Mouse (Mus musculus) CH12.LX (cell line): ENCODE measurements around the gene Prune2. TPM values are rescaled to one million over a fixed set of nuclear protein-coding genes. Genes with fewer than 3 reads are reported as not detected.
A peak's percentile ranks its signal among the peaks of the same experiment; 100 is the strongest.

Experiments
- DNase-seq: peaks from one replicate; pipeline ENCODE4 v3.0.0-alpha.2; 2013; ENCODE audit errors: extremely low read depth
- H3K27ac ChIP-seq: 2 replicates; pipeline ENCODE4 v1.5.1; 2012; ENCODE audit warnings: low read depth, mild to moderate bottlenecking, control low read depth, moderate library complexity; ENCODE audit not compliant: insufficient read depth
- H3K27me3 ChIP-seq: replicated peaks from 2 replicates; pipeline ENCODE3; 2012; ENCODE audit warnings: inconsistent platforms
- H3K36me3 ChIP-seq, 2 experiments: replicated peaks in 1 of 2; 2 replicates each; pipeline versions ENCODE3 to v1.6.1; 2012; ENCODE audit warnings: inconsistent platforms in 1 of 2, low read length in 1 of 2, mild to moderate bottlenecking in 1 of 2, mixed read lengths in 1 of 2, moderate library complexity in 1 of 2; ENCODE audit not compliant: control insufficient read depth in 1 of 2, insufficient read depth in 1 of 2
- H3K4me1 ChIP-seq, 2 experiments: 2 replicates each; pipeline ENCODE4 v1.6.1; 2012; ENCODE audit warnings: inconsistent platforms in 1 of 2, moderate library complexity in 1 of 2; ENCODE audit not compliant: insufficient read depth in 2 of 2, control insufficient read depth in 1 of 2
- H3K4me2 ChIP-seq: 2 replicates; pipeline ENCODE4 v1.6.1; 2012; ENCODE audit warnings: low read depth, mild to moderate bottlenecking, control low read depth; ENCODE audit not compliant: poor library complexity, insufficient read depth, severe bottlenecking
- H3K4me3 ChIP-seq, 3 experiments: fragments of 150-350 bp in 1 of 3; sonication (generic) in 1 of 3; replicated peaks in 1 of 3; 2 replicates each; pipeline versions ENCODE3 to v1.5.1; 2011 to 2012; ENCODE audit warnings: low read depth in 2 of 3, low read length in 2 of 3, mild to moderate bottlenecking in 2 of 3, moderate library complexity in 2 of 3, control low read depth in 1 of 3, improper control_type of control experiment in 1 of 3, inconsistent platforms in 1 of 3, mixed read lengths in 1 of 3; ENCODE audit not compliant: poor library complexity in 1 of 3
- H3K79me2 ChIP-seq: replicated peaks from 2 replicates; pipeline ENCODE4 v1.6.1; 2012; ENCODE audit warnings: mild to moderate bottlenecking, moderate library complexity; ENCODE audit not compliant: control insufficient read depth, poor library complexity, insufficient read depth, severe bottlenecking; ENCODE audit errors: extremely low read depth
- H3K9ac ChIP-seq: 2 replicates; pipeline ENCODE4 v1.6.1; 2012; ENCODE audit warnings: low read depth, mild to moderate bottlenecking, control low read depth, moderate library complexity; ENCODE audit not compliant: insufficient read depth
- H3K9me3 ChIP-seq: replicated peaks from 2 replicates; pipeline ENCODE3; 2012; ENCODE audit warnings: low read length, inconsistent platforms, mixed read lengths
- BHLHE40 ChIP-seq: IDR thresholded peaks from 2 replicates; pipeline ENCODE4 v1.6.1; 2011; ENCODE audit warnings: mild to moderate bottlenecking, low read depth, low read length, improper control_type of control experiment
- CHD2 ChIP-seq: IDR thresholded peaks from 2 replicates; pipeline ENCODE4 v1.6.1; 2011; ENCODE audit warnings: low read length, improper control_type of control experiment
- CTCF ChIP-seq, 2 experiments: IDR thresholded peaks in 1 of 2; conservative IDR thresholded peaks in 1 of 2; 2 replicates each; pipeline ENCODE4 v1.5.1; 2011 to 2012; ENCODE audit warnings: low read depth in 2 of 2, low read length in 2 of 2, improper control_type of control experiment in 1 of 2, inconsistent platforms in 1 of 2, mild to moderate bottlenecking in 1 of 2, moderate library complexity in 1 of 2
- E2F4 ChIP-seq: IDR thresholded peaks from 2 replicates; pipeline ENCODE4 v1.6.1; 2011; ENCODE audit warnings: low read depth, low read length, improper control_type of control experiment; ENCODE audit not compliant: insufficient replicate concordance
- ETS1 ChIP-seq: conservative IDR thresholded peaks from 2 replicates; pipeline ENCODE4 v1.6.1; 2012; ENCODE audit warnings: low read depth, mild to moderate bottlenecking, inconsistent platforms, low read length, improper control_type of control experiment, moderate library complexity
- GABPA ChIP-seq: IDR thresholded peaks from 2 replicates; pipeline ENCODE4 v1.6.1; 2012; ENCODE audit warnings: low read depth, low read length, improper control_type of control experiment, inconsistent platforms; ENCODE audit not compliant: insufficient replicate concordance
- HCFC1 ChIP-seq: IDR thresholded peaks from 2 replicates; pipeline ENCODE4 v1.6.1; 2012; ENCODE audit warnings: low read depth, mild to moderate bottlenecking, inconsistent platforms, low read length, improper control_type of control experiment
- IRF4 ChIP-seq: IDR thresholded peaks from 2 replicates; pipeline ENCODE4 v1.6.1; 2014; ENCODE audit warnings: low read depth, mild to moderate bottlenecking, inconsistent platforms, low read length, improper control_type of control experiment
- JUN ChIP-seq: IDR thresholded peaks from 2 replicates; pipeline ENCODE4 v1.6.1; 2011; ENCODE audit warnings: low read depth, mild to moderate bottlenecking, low read length, improper control_type of control experiment, moderate library complexity; ENCODE audit not compliant: insufficient read depth
- KAT2A ChIP-seq: IDR thresholded peaks from 2 replicates; pipeline ENCODE4 v1.6.1; 2012; ENCODE audit warnings: low read length, improper control_type of control experiment, inconsistent platforms; ENCODE audit not compliant: insufficient replicate concordance
- MAFK ChIP-seq: IDR thresholded peaks from 2 replicates; pipeline ENCODE4 v1.6.1; 2011; ENCODE audit warnings: low read length, improper control_type of control experiment; ENCODE audit not compliant: insufficient replicate concordance
- MAX ChIP-seq: IDR thresholded peaks from 2 replicates; pipeline ENCODE4 v1.6.1; 2011; ENCODE audit warnings: low read length, improper control_type of control experiment
- MAZ ChIP-seq: IDR thresholded peaks from 2 replicates; pipeline ENCODE4 v1.6.1; 2012; ENCODE audit warnings: low read depth, mild to moderate bottlenecking, inconsistent platforms, low read length, improper control_type of control experiment, moderate library complexity
- MXI1 ChIP-seq: IDR thresholded peaks from 2 replicates; pipeline ENCODE4 v1.6.1; 2011; ENCODE audit warnings: mild to moderate bottlenecking, low read depth, low read length, improper control_type of control experiment
- NELFE ChIP-seq: IDR thresholded peaks from 2 replicates; pipeline ENCODE4 v1.6.1; 2011; ENCODE audit warnings: low read depth, low read length, improper control_type of control experiment
- NRF1 ChIP-seq: IDR thresholded peaks from 2 replicates; pipeline ENCODE4 v1.6.1; 2014; ENCODE audit warnings: low read depth, mild to moderate bottlenecking, inconsistent platforms, low read length, improper control_type of control experiment, moderate library complexity
- PAX5 ChIP-seq: IDR thresholded peaks from 2 replicates; pipeline ENCODE4 v1.6.1; 2012; ENCODE audit warnings: low read length, inconsistent platforms, mixed read lengths
- POLR2A ChIP-seq: IDR thresholded peaks from 2 replicates; pipeline ENCODE4 v1.6.1; 2011; ENCODE audit warnings: low read depth, mild to moderate bottlenecking, improper control_type of control experiment, low read length
- POLR2AphosphoS2 ChIP-seq: IDR thresholded peaks from 2 replicates; pipeline ENCODE4 v1.6.1; 2011; ENCODE audit warnings: low read depth, low read length, improper control_type of control experiment
- RCOR1 ChIP-seq: conservative IDR thresholded peaks from 2 replicates; pipeline ENCODE4 v1.6.1; 2012; ENCODE audit warnings: low read depth, mild to moderate bottlenecking, inconsistent platforms, low read length, improper control_type of control experiment
- TBP ChIP-seq: conservative IDR thresholded peaks from 2 replicates; pipeline ENCODE4 v1.6.1; 2011; ENCODE audit warnings: low read depth, low read length, improper control_type of control experiment
- TCF12 ChIP-seq: IDR thresholded peaks from 2 replicates; pipeline ENCODE4 v1.6.1; 2014; ENCODE audit warnings: low read depth, mild to moderate bottlenecking, inconsistent platforms, low read length, improper control_type of control experiment
- USF1 ChIP-seq: IDR thresholded peaks from 2 replicates; pipeline ENCODE4 v1.6.1; 2014; ENCODE audit warnings: low read depth, mild to moderate bottlenecking, inconsistent platforms, low read length, improper control_type of control experiment
- ZKSCAN1 ChIP-seq: IDR thresholded peaks from 2 replicates; pipeline ENCODE4 v1.6.1; 2012; ENCODE audit warnings: low read depth, inconsistent platforms, low read length, improper control_type of control experiment, borderline replicate concordance
- ZMIZ1 ChIP-seq: IDR thresholded peaks from 2 replicates; pipeline ENCODE4 v1.6.1; 2012; ENCODE audit warnings: low read depth, mild to moderate bottlenecking, inconsistent platforms, low read length, improper control_type of control experiment
- ZNF384 ChIP-seq: IDR thresholded peaks from 2 replicates; pipeline ENCODE4 v1.6.1; 2012; ENCODE audit warnings: low read depth, low read length, improper control_type of control experiment, inconsistent platforms
- dilution Hi-C: fragments of 300-500 bp; cut with MboI; formaldehyde crosslinking; loops from 2 replicates; pipeline ENCODE4 v1.14.3; 2020; ENCODE audit warnings: low sequenced_read_pairs; ENCODE audit not compliant: extremely low pct_unique_long_range_greater_than_20kb, extremely low pct_ligation_motif_present
- in situ Hi-C: fragments of 300-500 bp; cut with MboI; formaldehyde crosslinking; loops from 3 replicates; pipeline ENCODE4 v1.14.3; 2019; ENCODE audit warnings: low sequenced_read_pairs, low pct_ligation_motif_present, low pct_unique_long_range_greater_than_20kb, mixed read lengths
- polyA plus RNA-seq: library from polyadenylated mRNA; unstranded; fragments of >175 nt; gene quantifications from 2 replicates; pipeline ENCODE4 v1.2.1, GENCODE M21; 2012; ENCODE audit warnings: low read depth; ENCODE audit not compliant: insufficient read length
- total RNA-seq, 2 experiments: library from RNA; depleted of rRNA; stranded (reverse); fragments of 300-350 nt in 1 of 2; fragments of >200 nt in 1 of 2; gene quantifications; 2 replicates each; pipeline ENCODE4 v1.2.3; 2012 to 2014

Prune2 gene
- total and polyA plus RNA-seq, 3 experiments = 0.04 to 1.7 (median 0.21) TPM

DNA sequence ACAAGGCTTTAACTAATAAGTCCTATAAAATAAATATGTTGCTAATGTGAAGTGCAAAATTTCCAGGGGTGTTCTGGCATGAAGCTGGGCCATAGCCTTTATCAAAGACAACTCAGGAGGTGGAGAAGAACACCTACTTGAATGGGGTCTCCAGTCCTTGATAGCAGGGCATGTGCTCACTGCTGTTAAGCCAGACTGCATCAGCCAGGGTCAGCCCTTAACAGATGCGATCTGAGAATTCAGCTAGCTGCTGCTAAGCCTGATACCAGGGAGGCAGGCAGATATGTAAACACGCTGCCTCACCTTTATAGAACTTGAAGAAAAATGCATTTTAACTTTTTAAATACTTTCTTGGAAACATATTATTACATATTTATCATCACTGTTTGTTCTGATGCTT lies 57.2 kb downstream of the Prune2 start:
- dilution Hi-C loops (no loop called here), in situ Hi-C loops (loop anchor here (10.0 kb wide), 1 partner anchor 108 kb away; no protein-coding TSS in a partner anchor)
- no peaks in the 10 kb centered on the region for H3K36me3 ChIP-seq
- no peak overlapping the region for H3K27ac ChIP-seq
- H3K27me3 ChIP-seq = no peaks in the 10 kb centered on the region
- DNase-seq = no peak
- no peaks in the 10 kb centered on the region for H3K4me1 ChIP-seq
- H3K4me3 ChIP-seq = no peak overlapping the region
- no peak overlapping the region for H3K4me2 ChIP-seq
- TF ChIP-seq RCOR1 = no peak
- TF ChIP-seq ZKSCAN1 = no peak
- TF ChIP-seq ETS1 = no peak
- TF ChIP-seq CHD2 = no peak
- no peak for TF ChIP-seq E2F4
- TF ChIP-seq MAX = no peak
- no peak for TF ChIP-seq MXI1
- TF ChIP-seq KAT2A = no peak
- no peak for TF ChIP-seq ZMIZ1
- no peak for TF ChIP-seq MAZ
- no peak for TF ChIP-seq TCF12
- TF ChIP-seq USF1 = no peak
- TF ChIP-seq TBP = no peak
- TF ChIP-seq CTCF (conservative IDR thresholded peaks at IDR 0.05 in 1 of 2, IDR thresholded peaks at IDR 0.05 in 1 of 2; ENCODE audit: low read depth in 2 of 2, low read length in 2 of 2) = no peak
- TF ChIP-seq POLR2A = no peak
- no peak for TF ChIP-seq JUN
- TF ChIP-seq MAFK = no peak
- TF ChIP-seq POLR2AphosphoS2 = no peak
- no peak for TF ChIP-seq NRF1
- no peaks in the 10 kb centered on the region for H3K79me2 ChIP-seq
- H3K9me3 ChIP-seq = no peaks in the 10 kb centered on the region
- no peak overlapping the region for H3K9ac ChIP-seq

GRCm38 (mm10) chr19:17014337-17015124 lies 58.6 kb downstream of the Prune2 start:
- no peak overlapping the region for H3K9ac ChIP-seq
- H3K9me3 ChIP-seq = no peaks in the 10 kb centered on the region
- in situ Hi-C loops (loop anchor here (10.0 kb wide), 1 partner anchor 110 kb away; no protein-coding TSS in a partner anchor), dilution Hi-C loops (no loop called here)
- H3K27ac ChIP-seq = no peak overlapping the region
- H3K4me2 ChIP-seq = no peak overlapping the region
- no peaks in the 10 kb centered on the region for H3K36me3 ChIP-seq
- no peaks in the 10 kb centered on the region for H3K79me2 ChIP-seq
- H3K4me3 ChIP-seq = no peak overlapping the region
- no peaks in the 10 kb centered on the region for H3K4me1 ChIP-seq
- DNase-seq = no peak
- TF ChIP-seq MAFK (0 out of 2 replicates have a peak, but pooled peaks have one; percentile 7), MXI1 (no peak), IRF4 (no peak), USF1 (no peak), CTCF (conservative IDR thresholded peaks at IDR 0.05 in 1 of 2, IDR thresholded peaks at IDR 0.05 in 1 of 2; ENCODE audit: low read depth in 2 of 2, low read length in 2 of 2) (no peak), ETS1 (peak; percentile 27; the same call in 1 of the 2 replicates), NELFE (no peak), BHLHE40 (peak; percentile 34), POLR2AphosphoS2 (no peak), MAZ (no peak), HCFC1 (no peak), POLR2A (no peak), E2F4 (no peak), PAX5 (no peak), MAX (no peak), GABPA (no peak), ZNF384 (no peak), TCF12 (no peak)
- H3K27me3 ChIP-seq = no peaks in the 10 kb centered on the region
